Mouse (Mus musculus): Measurements from ENCODE around the gene Fcgrt. TPM values are rescaled to one million over a fixed set of nuclear protein-coding genes. Genes with fewer than 3 reads are reported as not detected.

The Fcgrt gene
- total RNA-seq, 1 experiment = 10.6 TPM

- TF ChIP-seq ZNF384 (IDR thresholded peaks at IDR 0.05; ENCODE audit: low read depth, low read length) (no peak), HCFC1 (IDR thresholded peaks at IDR 0.05; ENCODE audit: borderline replicate concordance, insufficient read depth, low read length) (peak; percentile 91)
- Histone ChIP-seq H3K27ac (ENCODE audit: insufficient read depth, low read depth, low read length, poor library complexity, severe bottlenecking) (peak within 1 kb of the TSS; percentile 80; the same call in 1 of the 2 replicates), H3K4me3 (ENCODE audit: insufficient read depth in 1 of 2, low read depth in 1 of 2, low read length in 2 of 2, poor library complexity in 1 of 2, severe bottlenecking in 1 of 2) (peak within 1 kb of the TSS; percentile 94 to 100), H3K9me3 (ENCODE audit: control insufficient read depth, insufficient read depth, low read depth, low read length) (no peaks in the 10 kb centered on the region), H3K36me3 (ENCODE audit: control insufficient read depth, insufficient read depth, low read length, poor library complexity, severe bottlenecking) (no peaks in the 10 kb centered on the region), H3K4me1 (ENCODE audit: control insufficient read depth in 2 of 2, insufficient read depth in 2 of 2, low read length in 2 of 2, poor library complexity in 1 of 2) (peaks cover 0 to 23% of the 10 kb centered on the region in 2 experiments; a peak in 3 of 4 replicates), H3K9ac (ENCODE audit: insufficient read depth, low read depth, low read length, poor library complexity, severe bottlenecking) (peak within 1 kb of the TSS; percentile 88)
- in situ Hi-C loops (cut with MboI; ENCODE audit: low sequenced_read_pairs in 2 of 2, unreplicated experiment in 2 of 2) = no loop called here
- DNase-seq (ENCODE audit: low read depth, low spot score) = peak; percentile 98
Measured at GRCm38 (mm10) chr7:45062239-45062835, 41.3 kb downstream of the Fcgrt start, which contains the start of the genes Nosip and Prrg2. Nosip (plus strand) TSS chr7:45062429. Prrg2 (minus strand) TSS chr7:45062677.

GRCm38 (mm10) chr7:45061532-45062075 lies 42.0 kb downstream of the Fcgrt start:
- TF ChIP-seq MAFK (IDR thresholded peaks at IDR 0.05; ENCODE audit: insufficient read depth, low read depth, low read length) (no peak), ZNF384 (IDR thresholded peaks at IDR 0.05; ENCODE audit: low read depth, low read length) (no peak), ZC3H11A (IDR thresholded peaks at IDR 0.05; ENCODE audit: borderline replicate concordance, low read depth, low read length) (no peak), CHD2 (IDR thresholded peaks at IDR 0.05; ENCODE audit: low read depth, low read length) (no peak), HCFC1 (IDR thresholded peaks at IDR 0.05; ENCODE audit: borderline replicate concordance, insufficient read depth, low read length) (no peak)
- H3K4me1 ChIP-seq (ENCODE audit: control insufficient read depth in 2 of 2, insufficient read depth in 2 of 2, low read length in 2 of 2, poor library complexity in 1 of 2) = peaks cover 0 to 25% of the 10 kb centered on the region in 2 experiments; a peak in 3 of 4 replicates
- DNase-seq (ENCODE audit: low read depth, low spot score) = no peak
- peak overlapping the region; percentile 42; the same call in 1 of the 2 replicates for H3K9ac ChIP-seq (ENCODE audit: insufficient read depth, low read depth, low read length, poor library complexity, severe bottlenecking)
- no peaks in the 10 kb centered on the region for H3K9me3 ChIP-seq (ENCODE audit: control insufficient read depth, insufficient read depth, low read depth, low read length)
- H3K4me3 ChIP-seq (ENCODE audit: insufficient read depth in 1 of 2, low read depth in 1 of 2, low read length in 2 of 2, poor library complexity in 1 of 2, severe bottlenecking in 1 of 2) = peak overlapping the region; percentile 10 to 100; a peak in 3 of 4 replicates
- no peak overlapping the region for H3K27ac ChIP-seq (ENCODE audit: insufficient read depth, low read depth, low read length, poor library complexity, severe bottlenecking)
- H3K36me3 ChIP-seq (ENCODE audit: control insufficient read depth, insufficient read depth, low read length, poor library complexity, severe bottlenecking) = no peaks in the 10 kb centered on the region
- in situ Hi-C loops (cut with MboI; ENCODE audit: low sequenced_read_pairs in 2 of 2, unreplicated experiment in 2 of 2) = no loop called here

- H3K27ac ChIP-seq (ENCODE audit: insufficient read depth, low read depth, low read length, poor library complexity, severe bottlenecking) = no peak overlapping the region
Measured at GRCm38 (mm10) chr7:45060632-45061122, 43.0 kb downstream of the Fcgrt start.

GRCm38 (mm10) chr7:45058607-45059571 lies 44.8 kb downstream of the Fcgrt start:
- no peak overlapping the region for H3K4me3 ChIP-seq (ENCODE audit: insufficient read depth in 1 of 2, low read depth in 1 of 2, low read length in 2 of 2, poor library complexity in 1 of 2, severe bottlenecking in 1 of 2)
- no peak overlapping the region for H3K9ac ChIP-seq (ENCODE audit: insufficient read depth, low read depth, low read length, poor library complexity, severe bottlenecking)
- in situ Hi-C loops (cut with MboI; ENCODE audit: low sequenced_read_pairs in 2 of 2, unreplicated experiment in 2 of 2) = no loop called here
- no peaks in the 10 kb centered on the region for H3K36me3 ChIP-seq (ENCODE audit: control insufficient read depth, insufficient read depth, low read length, poor library complexity, severe bottlenecking)
- H3K27ac ChIP-seq (ENCODE audit: insufficient read depth, low read depth, low read length, poor library complexity, severe bottlenecking) = no peak overlapping the region
- H3K4me1 ChIP-seq (ENCODE audit: control insufficient read depth in 2 of 2, insufficient read depth in 2 of 2, low read length in 2 of 2, poor library complexity in 1 of 2) = peaks cover 0 to 14% of the 10 kb centered on the region in 2 experiments; a peak in 1 of 4 replicates
- no peaks in the 10 kb centered on the region for H3K9me3 ChIP-seq (ENCODE audit: control insufficient read depth, insufficient read depth, low read depth, low read length)
- TF ChIP-seq HCFC1 (IDR thresholded peaks at IDR 0.05; ENCODE audit: borderline replicate concordance, insufficient read depth, low read length) (no peak), ZNF384 (IDR thresholded peaks at IDR 0.05; ENCODE audit: low read depth, low read length) (no peak), CHD2 (IDR thresholded peaks at IDR 0.05; ENCODE audit: low read depth, low read length) (no peak), ZC3H11A (IDR thresholded peaks at IDR 0.05; ENCODE audit: borderline replicate concordance, low read depth, low read length) (no peak), MAFK (IDR thresholded peaks at IDR 0.05; ENCODE audit: insufficient read depth, low read depth, low read length) (no peak)
- DNase-seq (ENCODE audit: low read depth, low spot score) = no peak

More at GRCm38 (mm10) chr7:45060632-45061122, 43.0 kb downstream of the Fcgrt start:
- in situ Hi-C loops (cut with MboI; ENCODE audit: low sequenced_read_pairs in 2 of 2, unreplicated experiment in 2 of 2) = no loop called here
- Histone ChIP-seq H3K4me3 (ENCODE audit: insufficient read depth in 1 of 2, low read depth in 1 of 2, low read length in 2 of 2, poor library complexity in 1 of 2, severe bottlenecking in 1 of 2) (no peak overlapping the region), H3K9me3 (ENCODE audit: control insufficient read depth, insufficient read depth, low read depth, low read length) (no peaks in the 10 kb centered on the region), H3K36me3 (ENCODE audit: control insufficient read depth, insufficient read depth, low read length, poor library complexity, severe bottlenecking) (no peaks in the 10 kb centered on the region), H3K4me1 (ENCODE audit: control insufficient read depth in 2 of 2, insufficient read depth in 2 of 2, low read length in 2 of 2, poor library complexity in 1 of 2) (peaks cover 0 to 21% of the 10 kb centered on the region in 2 experiments; a peak in 3 of 4 replicates), H3K9ac (ENCODE audit: insufficient read depth, low read depth, low read length, poor library complexity, severe bottlenecking) (no peak overlapping the region)
- TF ChIP-seq ZNF384 (IDR thresholded peaks at IDR 0.05; ENCODE audit: low read depth, low read length) (no peak), MAFK (IDR thresholded peaks at IDR 0.05; ENCODE audit: insufficient read depth, low read depth, low read length) (no peak), CHD2 (IDR thresholded peaks at IDR 0.05; ENCODE audit: low read depth, low read length) (no peak), HCFC1 (IDR thresholded peaks at IDR 0.05; ENCODE audit: borderline replicate concordance, insufficient read depth, low read length) (no peak), ZC3H11A (IDR thresholded peaks at IDR 0.05; ENCODE audit: borderline replicate concordance, low read depth, low read length) (no peak)
- no peak for DNase-seq (ENCODE audit: low read depth, low spot score)

Data from ES-E14 (cell line).